Mouse (Mus musculus) neural tube, embryonic 13.5 days (tissue): ENCODE data around the gene Runx1. TPM values are rescaled to one million over a fixed set of nuclear protein-coding genes. Genes with fewer than 3 reads are reported as not detected.
A peak's percentile ranks its signal among the peaks of the same experiment; 100 is the strongest.

Experiments used
- ATAC-seq: fragments of 200-750 bp; cut with Nextera tagmentation; 2 replicates; pipeline ENCODE4 v1.8.0; 2017; ENCODE audit warnings: low read depth, mild to moderate bottlenecking, moderate TSS enrichment, moderate library complexity
- H3K27ac ChIP-seq: fragments of 300-500 bp; sonication (generic); replicated peaks from 2 replicates; pipeline ENCODE4 v1.5.1; 2015; ENCODE audit warnings: moderate library complexity, mild to moderate bottlenecking, inconsistent platforms
- H3K27me3 ChIP-seq: fragments of 300-500 bp; sonication (generic); 2 replicates; pipeline ENCODE4 v1.6.1; 2015; ENCODE audit warnings: mild to moderate bottlenecking, inconsistent platforms
- H3K36me3 ChIP-seq: fragments of 300-500 bp; sonication (generic); 2 replicates; pipeline ENCODE4 v1.6.1; 2015; ENCODE audit warnings: mild to moderate bottlenecking, inconsistent platforms
- H3K4me1 ChIP-seq: fragments of 300-500 bp; sonication (generic); replicated peaks from 2 replicates; pipeline ENCODE4 v1.6.1; 2015; ENCODE audit warnings: inconsistent platforms
- H3K4me2 ChIP-seq: fragments of 300-500 bp; sonication (generic); 2 replicates; pipeline ENCODE4 v1.6.1; 2015; ENCODE audit warnings: inconsistent platforms, mild to moderate bottlenecking, moderate library complexity
- H3K4me3 ChIP-seq: fragments of 300-500 bp; sonication (generic); 2 replicates; pipeline ENCODE4 v1.5.1; 2015; ENCODE audit warnings: mild to moderate bottlenecking, inconsistent platforms
- H3K9ac ChIP-seq: fragments of 300-500 bp; sonication (generic); 2 replicates; pipeline ENCODE4 v1.6.1; 2015; ENCODE audit warnings: moderate library complexity, mild to moderate bottlenecking, inconsistent platforms
- H3K9me3 ChIP-seq: fragments of 300-500 bp; sonication (generic); 2 replicates; pipeline ENCODE4 v1.6.1; 2016; ENCODE audit warnings: inconsistent platforms
- WGBS: fragments of 180-500 bp; shearing (Covaris S2); methylation state at CpG from one replicate; pipeline ENCODE4 v1.1.7; 2015; 5-methylcytosine and 5-hydroxymethylcytosine counted together
- polyA plus RNA-seq: library from polyadenylated mRNA; unstranded; fragments of >200 nt; fragmentation: Nextera tagmentation; extraction: Ambion mirVana; gene quantifications from 2 replicates; pipeline ENCODE4 v1.2.1, GENCODE M21; 2015

Runx1 gene
- polyA plus RNA-seq, 1 experiment from 2014 or later: 10.3 TPM

GRCm38 (mm10) chr16:92609717-92610077, 216.3 kb downstream of the Runx1 start:
- H3K4me3 ChIP-seq: no peak overlapping the region
- no peak overlapping the region for H3K9ac ChIP-seq
- no peaks in the 10 kb centered on the region for H3K36me3 ChIP-seq
- no peak for ATAC-seq
- no peak overlapping the region for H3K27ac ChIP-seq
- H3K9me3 ChIP-seq: no peaks in the 10 kb centered on the region
- H3K4me1 ChIP-seq: peaks cover 25% of the 10 kb centered on the region
- H3K4me2 ChIP-seq: no peak overlapping the region
- WGBS: 44% methylated on average over 11 of the region's 11 CpGs
- peaks cover 31% of the 10 kb centered on the region for H3K27me3 ChIP-seq

GRCm38 (mm10) chr16:92609006-92609716, 216.8 kb downstream of the Runx1 start:
- no peak overlapping the region for H3K4me2 ChIP-seq
- no peak overlapping the region for H3K9ac ChIP-seq
- no peaks in the 10 kb centered on the region for H3K9me3 ChIP-seq
- no peak overlapping the region for H3K27ac ChIP-seq
- ATAC-seq: no peak
- no peaks in the 10 kb centered on the region for H3K36me3 ChIP-seq
- H3K4me1 ChIP-seq: peaks cover 25% of the 10 kb centered on the region
- H3K4me3 ChIP-seq: no peak overlapping the region
- H3K27me3 ChIP-seq: peaks cover 37% of the 10 kb centered on the region
- WGBS: 10% methylated on average over 8 of the region's 8 CpGs

GRCm38 (mm10) chr16:92608180-92608960, 217.6 kb downstream of the Runx1 start:
- Histone ChIP-seq H3K9ac (no peak overlapping the region), H3K36me3 (no peaks in the 10 kb centered on the region), H3K27ac (no peak overlapping the region), H3K4me2 (no peak overlapping the region), H3K27me3 (peaks cover 39% of the 10 kb centered on the region), H3K9me3 (no peaks in the 10 kb centered on the region), H3K4me3 (no peak overlapping the region), H3K4me1 (peaks cover 25% of the 10 kb centered on the region)
- no peak for ATAC-seq
- 43% methylated on average over 14 of the region's 14 CpGs for WGBS

- Histone ChIP-seq H3K4me2 (no peak overlapping the region), H3K36me3 (no peaks in the 10 kb centered on the region), H3K4me3 (no peak overlapping the region), H3K27me3 (peaks cover 47% of the 10 kb centered on the region), H3K9ac (no peak overlapping the region), H3K9me3 (no peaks in the 10 kb centered on the region), H3K27ac (no peak overlapping the region), H3K4me1 (peaks cover 25% of the 10 kb centered on the region)
- peak; percentile 52 for ATAC-seq
- WGBS: 87% methylated on average over 7 of the region's 7 CpGs
These were observed 219.4 kb downstream of the Runx1 start for GRCm38 (mm10) chr16:92606491-92606965.

- H3K27me3 ChIP-seq: peaks cover 47% of the 10 kb centered on the region
- peak overlapping the region; percentile 58 for H3K9ac ChIP-seq
- H3K9me3 ChIP-seq: no peaks in the 10 kb centered on the region
- H3K4me3 ChIP-seq: peak overlapping the region; percentile 38
- 13% methylated on average over 61 of the region's 64 CpGs for WGBS
- no peak overlapping the region for H3K27ac ChIP-seq
- peaks cover 23% of the 10 kb centered on the region for H3K4me1 ChIP-seq
- H3K36me3 ChIP-seq: no peaks in the 10 kb centered on the region
- peak overlapping the region; percentile 58 for H3K4me2 ChIP-seq
- ATAC-seq: peak; percentile 70
These were observed 220.1 kb downstream of the Runx1 start for GRCm38 (mm10) chr16:92605606-92606490.

- no peak for ATAC-seq
- WGBS: 81% methylated on average over 11 of the region's 11 CpGs
These were observed 223.4 kb downstream of the Runx1 start for GRCm38 (mm10) chr16:92602504-92602903.

GRCm38 (mm10) chr16:92601270-92601826, 224.6 kb downstream of the Runx1 start:
- no peak overlapping the region for H3K4me3 ChIP-seq
- H3K27me3 ChIP-seq: peaks cover 27% of the 10 kb centered on the region
- no peaks in the 10 kb centered on the region; the same call in 1 of the 2 replicates for H3K4me1 ChIP-seq
- 78% methylated on average over 9 of the region's 9 CpGs for WGBS
- no peak overlapping the region for H3K9ac ChIP-seq
- no peak overlapping the region for H3K4me2 ChIP-seq
- H3K27ac ChIP-seq: no peak overlapping the region
- no peaks in the 10 kb centered on the region for H3K9me3 ChIP-seq
- ATAC-seq: no peak
- no peaks in the 10 kb centered on the region for H3K36me3 ChIP-seq

More at GRCm38 (mm10) chr16:92602504-92602903, 223.4 kb downstream of the Runx1 start:
- Histone ChIP-seq H3K27me3 (peaks cover 38% of the 10 kb centered on the region), H3K4me1 (no peaks in the 10 kb centered on the region; the same call in 1 of the 2 replicates), H3K36me3 (no peaks in the 10 kb centered on the region), H3K27ac (no peak overlapping the region), H3K4me3 (no peak overlapping the region), H3K9ac (no peak overlapping the region), H3K9me3 (no peaks in the 10 kb centered on the region), H3K4me2 (no peak overlapping the region)

- Histone ChIP-seq H3K9ac (no peak overlapping the region), H3K4me1 (no peaks in the 10 kb centered on the region), H3K27me3 (peaks cover 13% of the 10 kb centered on the region), H3K4me3 (no peak overlapping the region), H3K9me3 (no peaks in the 10 kb centered on the region), H3K27ac (no peak overlapping the region), H3K36me3 (no peaks in the 10 kb centered on the region), H3K4me2 (no peak overlapping the region)
- WGBS: 74% methylated on average over 11 of the region's 11 CpGs
- no peak for ATAC-seq
These were observed 226.5 kb downstream of the Runx1 start for GRCm38 (mm10) chr16:92599451-92599850.

- ATAC-seq: no peak
- Histone ChIP-seq H3K36me3 (no peaks in the 10 kb centered on the region), H3K4me1 (no peaks in the 10 kb centered on the region), H3K27me3 (0 out of 2 replicates have a peak, but pooled peaks cover 1% of the 10 kb centered on the region), H3K9ac (no peak overlapping the region), H3K4me3 (no peak overlapping the region), H3K4me2 (peak overlapping the region; percentile 11; the same call in 1 of the 2 replicates), H3K9me3 (no peaks in the 10 kb centered on the region), H3K27ac (no peak overlapping the region)
- 60% methylated on average over 11 of the region's 11 CpGs for WGBS
These were observed 228.3 kb downstream of the Runx1 start for GRCm38 (mm10) chr16:92597655-92598054.

- Histone ChIP-seq H3K36me3 (no peaks in the 10 kb centered on the region), H3K4me2 (no peak overlapping the region), H3K27ac (no peak overlapping the region), H3K9ac (no peak overlapping the region), H3K27me3 (no peaks in the 10 kb centered on the region), H3K4me3 (no peak overlapping the region), H3K4me1 (peaks cover 5% of the 10 kb centered on the region; the same call in 1 of the 2 replicates), H3K9me3 (no peaks in the 10 kb centered on the region)
- no peak for ATAC-seq
- 50% methylated on average over 6 of the region's 6 CpGs for WGBS
These were observed 233.7 kb downstream of the Runx1 start for GRCm38 (mm10) chr16:92592207-92592606.

- H3K4me3 ChIP-seq: no peak overlapping the region
- 94% methylated on average over 6 of the region's 6 CpGs for WGBS
- peaks cover 5% of the 10 kb centered on the region; the same call in 1 of the 2 replicates for H3K4me1 ChIP-seq
These were observed 234.2 kb downstream of the Runx1 start for GRCm38 (mm10) chr16:92591783-92592182.

More at GRCm38 (mm10) chr16:92591783-92592182, 234.2 kb downstream of the Runx1 start:
- Histone ChIP-seq H3K36me3 (no peaks in the 10 kb centered on the region), H3K9me3 (no peaks in the 10 kb centered on the region), H3K27me3 (no peaks in the 10 kb centered on the region), H3K4me2 (no peak overlapping the region), H3K9ac (no peak overlapping the region), H3K27ac (no peak overlapping the region)
- ATAC-seq: no peak
